Mouse (Mus musculus) spleen, adult 18-20 months (tissue): ENCODE results near the gene Ndel1.

ENCODE experiments used
- DNase-seq, 2 experiments: peaks; one replicate each; pipeline ENCODE4 v3.0.0; 2022; ENCODE audit warnings: mixed read lengths in 2 of 2

Gene Ndel1

GRCm38 (mm10) chr11:68871748-68872147 lies at the start of gene Ndel1:
Gene Ndel1 (minus strand): TSS chr11:68871858.
- DNase-seq, result no peak

- no peak for DNase-seq
Observed at GRCm38 (mm10) chr11:68914566-68914965, 42.9 kb upstream of the Ndel1 start.

- DNase-seq, result no peak
Observed at GRCm38 (mm10) chr11:68911531-68912177, 40.0 kb upstream of the Ndel1 start.

GRCm38 (mm10) chr11:68908846-68909503 lies 37.3 kb upstream of the Ndel1 start:
- no peak for DNase-seq

GRCm38 (mm10) chr11:68907251-68907650 lies 35.6 kb upstream of the Ndel1 start:
- DNase-seq, result no peak

- no peak for DNase-seq
Observed at GRCm38 (mm10) chr11:68906461-68906790, 34.8 kb upstream of the Ndel1 start.

GRCm38 (mm10) chr11:68905665-68906460 lies 34.2 kb upstream of the Ndel1 start:
- DNase-seq, result no peak

GRCm38 (mm10) chr11:68905138-68905531 lies 33.5 kb upstream of the Ndel1 start:
- no peak for DNase-seq

GRCm38 (mm10) chr11:68904375-68905137 lies 32.9 kb upstream of the Ndel1 start:
- DNase-seq, result peak in 1 of 2 experiments; percentile 66

- no peak for DNase-seq
Observed at GRCm38 (mm10) chr11:68903775-68904174, 32.1 kb upstream of the Ndel1 start.

- no peak for DNase-seq
Observed at GRCm38 (mm10) chr11:68902823-68903222, 31.2 kb upstream of the Ndel1 start.

- no peak for DNase-seq
Observed at GRCm38 (mm10) chr11:68902367-68902766, 30.7 kb upstream of the Ndel1 start.

GRCm38 (mm10) chr11:68902047-68902364 lies 30.3 kb upstream of the Ndel1 start:
- no peak for DNase-seq

GRCm38 (mm10) chr11:68901351-68902046 lies 29.8 kb upstream of the Ndel1 start, which contains the start of gene Rpl26:
Gene Rpl26 (plus strand): TSS chr11:68901583.
- peak; percentile 96 to 98 for DNase-seq

GRCm38 (mm10) chr11:68900519-68901350 lies 29.1 kb upstream of the Ndel1 start:
- no peak for DNase-seq

- DNase-seq, result no peak
Observed at GRCm38 (mm10) chr11:68899815-68900214, 28.2 kb upstream of the Ndel1 start.

GRCm38 (mm10) chr11:68898790-68899189 lies 27.1 kb upstream of the Ndel1 start:
- no peak for DNase-seq

- no peak for DNase-seq
Observed at GRCm38 (mm10) chr11:68897838-68898237, 26.2 kb upstream of the Ndel1 start.

GRCm38 (mm10) chr11:68897120-68897519 lies 25.5 kb upstream of the Ndel1 start:
- peak; percentile 11 to 41 for DNase-seq

GRCm38 (mm10) chr11:68896247-68896646 lies 24.6 kb upstream of the Ndel1 start:
- no peak for DNase-seq

- DNase-seq, result no peak
Observed at GRCm38 (mm10) chr11:68893911-68894464, 22.3 kb upstream of the Ndel1 start.
